Mouse (Mus musculus): ENCODE data around the gene Esf1. TPM values are rescaled to one million over a fixed set of nuclear protein-coding genes. Genes with fewer than 3 reads are reported as not detected.

Gene Esf1
- polyA plus RNA-seq, 1 experiment from 2014 or later: 23.6 TPM

DNA sequence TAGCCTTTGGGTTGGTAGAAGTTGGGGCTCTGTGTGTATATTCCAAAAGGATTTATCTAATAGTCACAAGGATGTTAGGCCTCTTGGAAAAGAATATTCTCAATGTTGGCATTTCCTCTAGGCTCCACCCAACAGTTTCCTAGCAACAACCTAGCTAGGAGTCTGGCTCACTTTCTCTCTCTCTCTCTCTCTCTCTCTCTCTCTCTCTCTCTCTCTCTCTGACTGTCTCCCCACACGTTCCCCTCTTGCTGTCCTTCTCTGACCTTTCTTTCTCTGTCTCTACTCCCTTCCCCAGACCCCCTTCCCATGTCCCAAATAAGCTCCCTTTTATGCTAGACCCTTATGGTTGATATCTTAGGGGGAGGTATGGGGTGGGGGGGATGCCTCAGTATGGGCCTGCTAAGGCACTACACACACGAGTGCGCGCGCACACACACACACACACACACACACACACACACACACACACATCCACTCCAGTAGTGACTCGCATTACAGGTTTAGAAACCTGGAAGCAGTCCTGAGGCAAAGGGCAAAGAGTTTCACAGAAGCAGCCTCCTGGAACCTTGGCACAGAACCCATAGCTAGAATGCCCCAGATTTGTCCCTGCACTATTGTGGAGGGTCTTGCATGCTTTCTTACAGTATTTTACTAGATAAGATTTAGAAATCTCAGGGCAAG lies 91.6 kb downstream of the Esf1 start:
- Histone ChIP-seq H3K9ac (ENCODE audit: low read length) (no peak overlapping the region), H3K9me3 (replicated peaks; ENCODE audit: control insufficient read depth, low read length) (no peaks in the 10 kb centered on the region), H3K27ac (ENCODE audit: low read length) (no peak overlapping the region), H3K27me3 (ENCODE audit: control insufficient read depth, insufficient read depth, low read length) (no peaks in the 10 kb centered on the region), H3K36me3 (ENCODE audit: control insufficient read depth, insufficient read depth, low read length) (no peaks in the 10 kb centered on the region), H3K4me2 (ENCODE audit: low read depth, low read length) (no peak overlapping the region), H3K4me1 (ENCODE audit: control insufficient read depth, insufficient read depth, low read length) (no peaks in the 10 kb centered on the region), H3K4me3 (replicated peaks; ENCODE audit: low read length) (no peak overlapping the region)
- WGBS: 56% methylated on average over 6 of the region's 6 CpGs
- ATAC-seq (ENCODE audit: insufficient read depth, low FRiP score): no peak

DNA sequence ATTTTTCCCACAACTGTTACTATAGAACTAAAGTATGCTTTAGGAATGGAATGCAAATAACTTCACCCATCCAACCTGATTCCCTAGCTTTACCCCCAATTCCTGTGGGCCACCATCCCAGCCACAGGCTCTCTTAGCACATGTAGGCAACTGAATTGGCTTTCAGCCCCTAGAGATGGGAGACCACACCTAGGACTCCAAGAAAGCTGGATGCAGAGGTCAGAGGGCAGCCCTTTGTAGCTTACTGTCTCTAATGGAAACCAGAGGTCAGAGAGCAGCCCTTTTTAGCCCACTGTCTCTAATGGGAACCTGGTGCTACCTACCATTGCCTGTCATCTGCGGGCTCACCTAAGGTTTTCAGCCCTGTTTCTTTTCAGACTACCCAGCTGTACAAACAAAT lies 92.9 kb downstream of the Esf1 start:
- 14% methylated on average over 1 of the region's 1 CpGs for WGBS
- H3K9ac ChIP-seq (ENCODE audit: low read length): no peak overlapping the region
- no peaks in the 10 kb centered on the region for H3K4me1 ChIP-seq (ENCODE audit: control insufficient read depth, insufficient read depth, low read length)
- H3K27ac ChIP-seq (ENCODE audit: low read length): no peak overlapping the region
- H3K4me3 ChIP-seq (replicated peaks; ENCODE audit: low read length): no peak overlapping the region
- no peaks in the 10 kb centered on the region for H3K9me3 ChIP-seq (replicated peaks; ENCODE audit: control insufficient read depth, low read length)
- no peak for ATAC-seq (ENCODE audit: insufficient read depth, low FRiP score)
- H3K36me3 ChIP-seq (ENCODE audit: control insufficient read depth, insufficient read depth, low read length): no peaks in the 10 kb centered on the region
- no peaks in the 10 kb centered on the region for H3K27me3 ChIP-seq (ENCODE audit: control insufficient read depth, insufficient read depth, low read length)
- no peak overlapping the region for H3K4me2 ChIP-seq (ENCODE audit: low read depth, low read length)

DNA sequence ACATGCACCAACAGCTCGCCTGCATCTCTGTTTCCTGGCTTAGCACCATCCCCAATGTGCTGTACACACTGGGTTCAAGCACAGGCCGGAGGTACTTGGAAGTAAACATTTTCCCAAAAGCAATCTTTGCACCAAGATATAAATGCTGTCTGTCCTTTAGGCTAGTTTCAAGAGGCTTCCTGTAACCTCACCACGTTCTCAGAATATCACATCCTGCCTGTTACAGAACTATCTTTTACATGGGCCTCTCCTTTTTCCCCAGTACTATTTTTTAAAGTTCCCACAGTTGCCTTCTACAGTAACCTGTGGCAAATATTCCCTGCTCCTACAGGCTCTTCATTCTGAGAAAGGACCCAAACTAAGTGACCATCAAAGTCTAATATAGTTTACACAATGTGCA lies 95.2 kb downstream of the Esf1 start:
- no peaks in the 10 kb centered on the region for H3K4me1 ChIP-seq (ENCODE audit: control insufficient read depth, insufficient read depth, low read length)
- H3K4me3 ChIP-seq (replicated peaks; ENCODE audit: low read length): no peak overlapping the region
- no peak overlapping the region for H3K4me2 ChIP-seq (ENCODE audit: low read depth, low read length)
- no peaks in the 10 kb centered on the region for H3K27me3 ChIP-seq (ENCODE audit: control insufficient read depth, insufficient read depth, low read length)
- H3K36me3 ChIP-seq (ENCODE audit: control insufficient read depth, insufficient read depth, low read length): no peaks in the 10 kb centered on the region
- 74% methylated on average over 3 of the region's 3 CpGs for WGBS
- H3K9ac ChIP-seq (ENCODE audit: low read length): no peak overlapping the region
- no peaks in the 10 kb centered on the region for H3K9me3 ChIP-seq (replicated peaks; ENCODE audit: control insufficient read depth, low read length)
- no peak for ATAC-seq (ENCODE audit: insufficient read depth, low FRiP score)
- no peak overlapping the region for H3K27ac ChIP-seq (ENCODE audit: low read length)

Other genes starting within 250 kb of the Esf1 start
- gene Tasp1, start 103.8 kb downstream of the Esf1 start, polyA plus RNA-seq (2015; fragmentation: Nextera tagmentation; extraction: Ambion mirVana): 20.6 and 23.9 TPM in 2 replicates
- gene Gm17374, start 18.5 kb downstream of the Esf1 start, polyA plus RNA-seq (2015; fragmentation: Nextera tagmentation; extraction: Ambion mirVana): not detected in 2 replicates
- gene Ndufaf5, start 85 bp upstream of the Esf1 start, polyA plus RNA-seq (2015; fragmentation: Nextera tagmentation; extraction: Ambion mirVana): 23.1 and 26.6 TPM in 2 replicates
- gene Sel1l2, start 219.1 kb upstream of the Esf1 start, polyA plus RNA-seq (2015; fragmentation: Nextera tagmentation; extraction: Ambion mirVana): not detected in 2 replicates
- gene Macrod2, start 224.7 kb upstream of the Esf1 start, polyA plus RNA-seq (2015; fragmentation: Nextera tagmentation; extraction: Ambion mirVana): 43.1 and 45.4 TPM in 2 replicates

Measured in stomach, embryonic 16.5 days (tissue).